Mouse (Mus musculus): ENCODE data around the gene Olfr714. TPM values are rescaled to one million over a fixed set of nuclear protein-coding genes. Genes with fewer than 3 reads are reported as not detected.
"Not testable (repeated sequence)": the region's sequence is repeated elsewhere in the genome, so short reads cannot be mapped to it uniquely, and the experiment has no call there.

Olfr714 gene
- not detected in 2 replicates for polyA plus RNA-seq (2015; fragmentation: Nextera tagmentation; extraction: Ambion mirVana)

GRCm38 (mm10) chr7:107070681-107071080 is at the start of gene Olfr714:
TSS of gene Olfr714 (plus strand) at chr7:107070981.
- no peaks in the 10 kb centered on the region for H3K4me1 ChIP-seq (ENCODE audit: control insufficient read depth, insufficient read depth, low read length)
- H3K4me3 ChIP-seq (ENCODE audit: low read length): no peak within 1 kb of the TSS
- no peak for ATAC-seq
- H3K4me2 ChIP-seq (ENCODE audit: low read depth, low read length): no peak within 1 kb of the TSS
- no peaks in the 10 kb centered on the region for H3K9me3 ChIP-seq (ENCODE audit: control insufficient read depth, low read length)
- no peaks in the 10 kb centered on the region for H3K27me3 ChIP-seq (replicated peaks; ENCODE audit: control insufficient read depth, insufficient read depth, low read length)
- H3K9ac ChIP-seq (ENCODE audit: low read depth, low read length): no peak within 1 kb of the TSS
- no peaks in the 10 kb centered on the region for H3K36me3 ChIP-seq (ENCODE audit: control insufficient read depth, insufficient read depth, low read length)
- WGBS: 96% methylated on average over 2 of the region's 2 CpGs
- H3K27ac ChIP-seq (ENCODE audit: low read length): no peak within 1 kb of the TSS

DNA sequence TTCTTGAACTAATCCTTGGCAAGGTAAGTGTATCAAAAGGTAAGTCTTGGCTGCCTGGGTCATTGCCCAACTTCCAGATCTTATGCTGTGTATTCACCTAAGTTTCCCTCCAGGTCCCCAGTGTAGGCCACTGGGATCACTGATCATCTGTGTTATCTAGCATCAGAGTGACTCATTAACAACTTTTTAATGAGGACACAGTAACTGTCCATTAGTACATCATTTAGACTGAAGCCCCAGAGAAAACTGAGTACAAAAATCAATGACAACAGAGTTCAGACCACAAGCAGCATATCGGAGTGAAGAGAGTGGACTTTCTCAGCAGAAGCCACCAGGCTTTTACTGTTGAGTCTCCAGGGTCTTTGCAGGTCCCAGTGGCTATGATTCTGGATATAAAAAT is 39.9 kb upstream of the Olfr714 start, which contains the start of gene Olfr713:
Gene Olfr713 (plus strand): TSS at position 301 of the 400 bp plus-strand sequence.
- H3K9me3 ChIP-seq (ENCODE audit: control insufficient read depth, low read length): no peaks in the 10 kb centered on the region
- no peak within 1 kb of the TSS for H3K27ac ChIP-seq (ENCODE audit: low read length)
- no peak within 1 kb of the TSS for H3K4me3 ChIP-seq (ENCODE audit: low read length)
- no peaks in the 10 kb centered on the region for H3K27me3 ChIP-seq (replicated peaks; ENCODE audit: control insufficient read depth, insufficient read depth, low read length)
- ATAC-seq: no peak
- 85% methylated on average over 1 of the region's 1 CpGs for WGBS
- H3K9ac ChIP-seq (ENCODE audit: low read depth, low read length): no peak within 1 kb of the TSS
- no peaks in the 10 kb centered on the region for H3K36me3 ChIP-seq (ENCODE audit: control insufficient read depth, insufficient read depth, low read length)
- H3K4me2 ChIP-seq (ENCODE audit: low read depth, low read length): no peak within 1 kb of the TSS
- no peaks in the 10 kb centered on the region for H3K4me1 ChIP-seq (ENCODE audit: control insufficient read depth, insufficient read depth, low read length)

GRCm38 (mm10) chr7:107039934-107040563 is 30.7 kb upstream of the Olfr714 start:
- Histone ChIP-seq H3K4me3 (ENCODE audit: low read length) (no peak overlapping the region), H3K4me1 (ENCODE audit: control insufficient read depth, insufficient read depth, low read length) (no peaks in the 10 kb centered on the region)
- ATAC-seq: peak; percentile 81

GRCm38 (mm10) chr7:107043136-107043535 is 27.6 kb upstream of the Olfr714 start:
- ATAC-seq: peak; percentile 55
- H3K27ac ChIP-seq (ENCODE audit: low read length): no peak overlapping the region
- 57% methylated on average over 3 of the region's 3 CpGs for WGBS
- no peaks in the 10 kb centered on the region for H3K27me3 ChIP-seq (replicated peaks; ENCODE audit: control insufficient read depth, insufficient read depth, low read length)
- no peak overlapping the region for H3K4me2 ChIP-seq (ENCODE audit: low read depth, low read length)
- H3K4me1 ChIP-seq (ENCODE audit: control insufficient read depth, insufficient read depth, low read length): no peaks in the 10 kb centered on the region
- H3K4me3 ChIP-seq (ENCODE audit: low read length): no peak overlapping the region
- no peak overlapping the region for H3K9ac ChIP-seq (ENCODE audit: low read depth, low read length)
- no peaks in the 10 kb centered on the region for H3K36me3 ChIP-seq (ENCODE audit: control insufficient read depth, insufficient read depth, low read length)
- H3K9me3 ChIP-seq (ENCODE audit: control insufficient read depth, low read length): no peaks in the 10 kb centered on the region

More at GRCm38 (mm10) chr7:107039934-107040563, 30.7 kb upstream of the Olfr714 start:
- Histone ChIP-seq H3K9ac (ENCODE audit: low read depth, low read length) (no peak overlapping the region), H3K27me3 (replicated peaks; ENCODE audit: control insufficient read depth, insufficient read depth, low read length) (no peaks in the 10 kb centered on the region), H3K9me3 (ENCODE audit: control insufficient read depth, low read length) (no peaks in the 10 kb centered on the region), H3K36me3 (ENCODE audit: control insufficient read depth, insufficient read depth, low read length) (no peaks in the 10 kb centered on the region), H3K27ac (ENCODE audit: low read length) (no peak overlapping the region), H3K4me2 (ENCODE audit: low read depth, low read length) (no peak overlapping the region)
- WGBS: 62% methylated on average over 2 of the region's 2 CpGs

DNA sequence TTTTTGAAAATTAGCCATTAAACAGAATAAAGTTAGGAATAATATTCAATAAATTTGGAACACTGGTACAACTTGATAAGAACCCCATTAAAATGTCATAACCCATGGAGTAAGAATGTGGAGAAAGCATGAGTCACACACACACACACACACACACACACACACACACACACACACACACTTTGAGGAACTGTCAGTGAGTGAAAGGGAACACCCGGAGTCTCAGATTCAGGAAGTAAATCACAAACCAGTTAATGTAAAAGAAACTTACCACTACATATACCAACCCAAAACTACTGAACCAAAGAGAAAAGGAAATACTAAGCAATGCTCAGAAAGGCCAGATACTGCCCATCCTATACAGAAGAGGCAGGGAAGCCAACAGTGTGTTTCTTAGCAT is 26.4 kb upstream of the Olfr714 start:
- no peak overlapping the region for H3K27ac ChIP-seq (ENCODE audit: low read length)
- no peak overlapping the region for H3K9ac ChIP-seq (ENCODE audit: low read depth, low read length)
- no peaks in the 10 kb centered on the region for H3K4me1 ChIP-seq (ENCODE audit: control insufficient read depth, insufficient read depth, low read length)
- ATAC-seq: no peak
- 50% methylated on average over 1 of the region's 1 CpGs for WGBS
- H3K4me3 ChIP-seq (ENCODE audit: low read length): no peak overlapping the region
- no peaks in the 10 kb centered on the region for H3K27me3 ChIP-seq (replicated peaks; ENCODE audit: control insufficient read depth, insufficient read depth, low read length)
- no peaks in the 10 kb centered on the region for H3K9me3 ChIP-seq (ENCODE audit: control insufficient read depth, low read length)
- no peak overlapping the region for H3K4me2 ChIP-seq (ENCODE audit: low read depth, low read length)
- H3K36me3 ChIP-seq (ENCODE audit: control insufficient read depth, insufficient read depth, low read length): no peaks in the 10 kb centered on the region

- Histone ChIP-seq H3K4me3 (ENCODE audit: low read length) (no peak overlapping the region), H3K9ac (ENCODE audit: low read depth, low read length) (no peak overlapping the region), H3K4me1 (ENCODE audit: control insufficient read depth, insufficient read depth, low read length) (no peaks in the 10 kb centered on the region), H3K36me3 (ENCODE audit: control insufficient read depth, insufficient read depth, low read length) (no peaks in the 10 kb centered on the region), H3K9me3 (ENCODE audit: control insufficient read depth, low read length) (no peaks in the 10 kb centered on the region), H3K27ac (ENCODE audit: low read length) (no peak overlapping the region), H3K27me3 (replicated peaks; ENCODE audit: control insufficient read depth, insufficient read depth, low read length) (no peaks in the 10 kb centered on the region), H3K4me2 (ENCODE audit: low read depth, low read length) (no peak overlapping the region)
- 4% methylated on average over 5 of the region's 5 CpGs for WGBS
- no peak for ATAC-seq
Observed at GRCm38 (mm10) chr7:107045833-107046232, 24.9 kb upstream of the Olfr714 start.

DNA sequence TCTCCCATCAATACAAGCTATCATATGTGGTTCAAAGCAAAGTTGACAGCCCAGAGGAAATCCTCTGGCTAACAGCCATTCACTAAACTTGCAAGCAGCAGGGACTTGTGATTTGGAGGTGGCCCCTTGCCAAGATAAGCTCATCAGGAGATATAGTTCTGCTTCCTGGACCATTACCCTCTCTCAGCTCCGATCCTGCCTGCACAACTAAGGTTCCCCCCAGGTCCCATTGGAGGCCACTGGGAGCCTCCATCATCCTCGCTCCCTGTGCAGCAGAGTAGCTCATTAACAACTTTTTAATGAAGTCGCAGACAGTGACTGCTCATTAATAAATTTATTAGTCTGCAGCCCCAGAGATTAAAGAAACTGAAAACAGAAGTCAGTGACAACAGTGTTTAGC is 23.2 kb upstream of the Olfr714 start:
- H3K4me1 ChIP-seq (ENCODE audit: control insufficient read depth, insufficient read depth, low read length): no peaks in the 10 kb centered on the region
- ATAC-seq: no peak
- 36% methylated on average over 3 of the region's 3 CpGs for WGBS
- no peaks in the 10 kb centered on the region for H3K27me3 ChIP-seq (replicated peaks; ENCODE audit: control insufficient read depth, insufficient read depth, low read length)
- H3K4me3 ChIP-seq (ENCODE audit: low read length): no peak overlapping the region
- H3K27ac ChIP-seq (ENCODE audit: low read length): no peak overlapping the region
- no peaks in the 10 kb centered on the region for H3K36me3 ChIP-seq (ENCODE audit: control insufficient read depth, insufficient read depth, low read length)
- H3K4me2 ChIP-seq (ENCODE audit: low read depth, low read length): no peak overlapping the region
- H3K9me3 ChIP-seq (ENCODE audit: control insufficient read depth, low read length): no peaks in the 10 kb centered on the region
- H3K9ac ChIP-seq (ENCODE audit: low read depth, low read length): no peak overlapping the region

DNA sequence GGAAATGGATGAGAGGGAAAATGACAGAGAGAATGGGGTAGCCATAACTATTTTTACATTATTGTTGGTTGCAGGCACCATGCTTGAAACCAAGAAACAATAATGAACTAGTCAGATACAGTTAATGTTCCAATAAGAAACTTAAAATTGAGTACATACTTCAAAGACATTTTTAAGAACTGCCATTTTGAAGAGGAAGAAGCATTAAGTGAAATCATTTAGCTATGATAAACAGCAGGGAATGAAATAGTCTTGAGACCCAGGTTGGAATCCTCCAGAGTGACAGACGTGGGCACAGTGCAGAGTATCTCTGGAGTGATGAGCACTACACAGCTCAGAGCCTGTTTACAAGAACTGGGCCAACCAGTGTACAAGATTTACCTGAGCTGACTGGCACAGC is 22.1 kb downstream of the Olfr714 start, which contains the start of gene Olfr17:
Gene Olfr17 (plus strand): TSS at position 301 of the 400 bp plus-strand sequence.
- 49% methylated on average over 1 of the region's 1 CpGs for WGBS
- H3K4me3 ChIP-seq (ENCODE audit: low read length): no peak within 1 kb of the TSS
- ATAC-seq: no peak
- H3K27me3 ChIP-seq (replicated peaks; ENCODE audit: control insufficient read depth, insufficient read depth, low read length): no peaks in the 10 kb centered on the region
- H3K9me3 ChIP-seq (ENCODE audit: control insufficient read depth, low read length): no peaks in the 10 kb centered on the region
- H3K4me2 ChIP-seq (ENCODE audit: low read depth, low read length): no peak within 1 kb of the TSS
- no peaks in the 10 kb centered on the region for H3K4me1 ChIP-seq (ENCODE audit: control insufficient read depth, insufficient read depth, low read length)
- no peak within 1 kb of the TSS for H3K27ac ChIP-seq (ENCODE audit: low read length)
- no peaks in the 10 kb centered on the region for H3K36me3 ChIP-seq (ENCODE audit: control insufficient read depth, insufficient read depth, low read length)
- H3K9ac ChIP-seq (ENCODE audit: low read depth, low read length): no peak within 1 kb of the TSS

GRCm38 (mm10) chr7:107110269-107110668 is 39.5 kb downstream of the Olfr714 start, which contains the start of gene Olfr715b:
TSS of gene Olfr715b (minus strand) at chr7:107110369.
- not testable (repeated sequence) for H3K9ac ChIP-seq (ENCODE audit: low read depth, low read length); H3K4me3 ChIP-seq (ENCODE audit: low read length); H3K36me3 ChIP-seq (ENCODE audit: control insufficient read depth, insufficient read depth, low read length); H3K27me3 ChIP-seq (replicated peaks; ENCODE audit: control insufficient read depth, insufficient read depth, low read length); H3K4me1 ChIP-seq (ENCODE audit: control insufficient read depth, insufficient read depth, low read length); H3K4me2 ChIP-seq (ENCODE audit: low read depth, low read length); H3K9me3 ChIP-seq (ENCODE audit: control insufficient read depth, low read length); H3K27ac ChIP-seq (ENCODE audit: low read length); ATAC-seq
- 78% methylated on average over 1 of the region's 2 CpGs for WGBS
